Mouse (Mus musculus) stomach, postnatal 0 days (tissue): ENCODE measurements at regions not wholly inside any gene's neighbourhood (a gene's known extent, or its start where the extent isn't known, plus 50 kb on each side); places are given as distances from the start of the nearest gene placed in this dataset.

Experiments
- CTCF ChIP-seq: IDR thresholded peaks from 2 replicates; pipeline ENCODE4 v1.5.1; 2016; ENCODE audit warnings: antibody characterized with exemption, low read depth, mild to moderate bottlenecking, moderate library complexity
- EP300 ChIP-seq: optimal IDR thresholded peaks from 2 replicates; pipeline ENCODE3; 2016; ENCODE audit warnings: antibody characterized with exemption

- no peak for TF ChIP-seq CTCF
- no peak for TF ChIP-seq EP300
These were observed 65.2 kb upstream of the Mbnl1 start for GRCm38 (mm10) chr3:60407426-60407825.
